Mouse (Mus musculus) heart, adult 8-10 months (tissue): ENCODE results near the gene Nudcd2. TPM values are rescaled to one million over a fixed set of nuclear protein-coding genes. Genes with fewer than 3 reads are reported as not detected.
A peak's percentile ranks its signal among the peaks of the same experiment; 100 is the strongest.
"Not testable (repeated sequence)": the region's sequence is repeated elsewhere in the genome, so short reads cannot be mapped to it uniquely, and the experiment has no call there.

Experiments
- DNase-seq: peaks from one replicate; pipeline ENCODE4 v3.0.0; 2022; ENCODE audit warnings: low spot score
- total RNA-seq, 4 experiments: library from RNA; stranded (reverse); gene quantifications; 2 replicates each; pipeline ENCODE4 v1.2.4; 2022

Gene Nudcd2
- total RNA-seq: 10 to 100 TPM; 13.1 to 19.0 (median 15.7) TPM

- peak; percentile 96 for DNase-seq
These were observed at the start of gene Nudcd2, which contains the start of gene Hmmr for GRCm38 (mm10) chr11:40733339-40734174. TSS of gene Nudcd2 (plus strand) at chr11:40733667. TSS of gene Hmmr (minus strand) at chr11:40733422.

- DNase-seq: peak; percentile 5
These were observed 42.9 kb upstream of the Nudcd2 start for GRCm38 (mm10) chr11:40690444-40691127.

- DNase-seq: no peak
These were observed 41.4 kb upstream of the Nudcd2 start for GRCm38 (mm10) chr11:40692101-40692509.

- peak; percentile 96 for DNase-seq
These were observed 40.7 kb upstream of the Nudcd2 start for GRCm38 (mm10) chr11:40692511-40693365.

GRCm38 (mm10) chr11:40693366-40693951 is 40.0 kb upstream of the Nudcd2 start:
- DNase-seq: peak; percentile 35

- peak; percentile 82 for DNase-seq
These were observed 39.0 kb upstream of the Nudcd2 start for GRCm38 (mm10) chr11:40694311-40695087.

- DNase-seq: no peak
These were observed 38.4 kb upstream of the Nudcd2 start, which contains the start of gene Mat2b for GRCm38 (mm10) chr11:40695103-40695502. TSS of gene Mat2b (minus strand) at chr11:40695203.

GRCm38 (mm10) chr11:40709899-40710298 is 23.6 kb upstream of the Nudcd2 start:
- DNase-seq: not testable (repeated sequence)

GRCm38 (mm10) chr11:40713858-40714257 is 19.6 kb upstream of the Nudcd2 start:
- peak; percentile 6 for DNase-seq

- no peak for DNase-seq
These were observed 17.9 kb upstream of the Nudcd2 start for GRCm38 (mm10) chr11:40715524-40715923.

- no peak for DNase-seq
These were observed 15.1 kb upstream of the Nudcd2 start for GRCm38 (mm10) chr11:40718324-40718723.

- DNase-seq: no peak
These were observed 499 bp upstream of the Nudcd2 start for GRCm38 (mm10) chr11:40732997-40733338.

- no peak for DNase-seq
These were observed 835 bp downstream of the Nudcd2 start for GRCm38 (mm10) chr11:40734251-40734752.

- no peak for DNase-seq
These were observed 3.9 kb downstream of the Nudcd2 start for GRCm38 (mm10) chr11:40737369-40737768.

- DNase-seq: no peak
These were observed 8.3 kb downstream of the Nudcd2 start for GRCm38 (mm10) chr11:40741605-40742262.

- no peak for DNase-seq
These were observed 10.9 kb downstream of the Nudcd2 start for GRCm38 (mm10) chr11:40744348-40744747.

- no peak for DNase-seq
These were observed 12.9 kb downstream of the Nudcd2 start for GRCm38 (mm10) chr11:40746361-40746760.

GRCm38 (mm10) chr11:40747716-40748115 is 14.2 kb downstream of the Nudcd2 start:
- DNase-seq: no peak

- DNase-seq: peak; percentile 39
These were observed 20.4 kb downstream of the Nudcd2 start for GRCm38 (mm10) chr11:40753836-40754235.

- no peak for DNase-seq
These were observed 21.2 kb downstream of the Nudcd2 start for GRCm38 (mm10) chr11:40754664-40755107.
